ENCODE assay signal across 19 mouse cellular contexts in the genomic region with DNA sequence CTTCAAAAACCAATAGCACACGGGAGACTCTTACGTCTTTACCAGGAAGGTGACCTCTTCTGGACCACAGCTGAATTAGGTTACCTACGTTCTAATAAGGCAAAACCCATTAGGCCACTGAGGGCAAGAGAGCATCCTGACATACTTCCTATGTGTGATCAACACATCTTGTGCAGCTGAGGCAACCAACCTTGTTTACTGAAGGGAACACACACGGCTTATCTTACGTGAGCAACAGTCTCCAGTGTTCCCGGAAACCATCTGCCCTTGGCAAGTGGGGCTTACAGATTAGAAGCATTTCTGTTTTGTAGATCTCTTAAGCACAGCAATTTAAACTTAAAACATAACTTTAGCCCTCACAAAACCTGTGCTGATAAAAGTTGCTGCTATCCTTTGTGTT. TPM values are rescaled to one million over a fixed set of nuclear protein-coding genes. Genes with fewer than 3 reads are reported as not detected.
A peak's percentile ranks its signal among the peaks of the same experiment; 100 is the strongest.
DNase-seq lines count a peak whose midpoint lies in the region; ATAC-seq lines count a peak whose summit lies in the region.
"Had no signal": no experiment of that assay in that cellular context is flagged by ENCODE, and none has a peak within 500 bp of the region (broad histone marks: within the 10 kb centered on the region; RNA-seq: fewer than 3 reads in every experiment).

No protein-coding gene starts in this region.

- peak overlapping the region; percentile 19 for H3K4me2 ChIP-seq in liver, embryonic 12.5 days
- no peak overlapping the region for H3K4me2 ChIP-seq in hindbrain, embryonic 13.5 days
- H3K4me2 ChIP-seq: hindbrain, embryonic 14.5 days; limb, embryonic 15.5 days had no signal

- peaks cover 8% of the 10 kb centered on the region; the same call in 1 of the 2 replicates for H3K9me3 ChIP-seq in megakaryocyte, embryonic 14.5 days
- H3K9me3 ChIP-seq in liver, embryonic 12.5 days (replicated peaks): no peaks in the 10 kb centered on the region
- H3K9me3 ChIP-seq in hindbrain, embryonic 13.5 days: no peaks in the 10 kb centered on the region
- H3K9me3 ChIP-seq: limb, embryonic 15.5 days had no signal

- no peak for ATAC-seq in megakaryocyte, adult 5-6 weeks (ENCODE audit: poor library complexity, severe bottlenecking)
- ATAC-seq in liver, embryonic 12.5 days: peak; percentile 81
- ATAC-seq in megakaryocyte-erythroid progenitor cell, adult 5-6 weeks (replicated peaks; ENCODE audit: low FRiP score, low TSS enrichment, poor library complexity, severe bottlenecking): peak; percentile 62
- ATAC-seq in hindbrain, embryonic 13.5 days (ENCODE audit: low FRiP score): no peak
- ATAC-seq: forebrain, embryonic 14.5 days; lung, postnatal 0 days; Patski had no signal

- peak overlapping the region; percentile 92 for H3K27ac ChIP-seq in liver, embryonic 12.5 days
- no peak overlapping the region for H3K27ac ChIP-seq in hindbrain, embryonic 13.5 days
- H3K27ac ChIP-seq: hindbrain, embryonic 14.5 days; limb, embryonic 15.5 days had no signal

- H3K27me3 ChIP-seq in megakaryocyte, embryonic 14.5 days (replicated peaks): peaks cover 7% of the 10 kb centered on the region
- H3K27me3 ChIP-seq in liver, embryonic 12.5 days (replicated peaks): peaks cover 23% of the 10 kb centered on the region
- peaks cover 15% of the 10 kb centered on the region; the same call in 1 of the 2 replicates for H3K27me3 ChIP-seq in hindbrain, embryonic 13.5 days
- H3K27me3 ChIP-seq: Patski had no signal

- H3K4me3 ChIP-seq in megakaryocyte, embryonic 14.5 days (replicated peaks): peak overlapping the region; percentile 56
- H3K4me3 ChIP-seq in liver, embryonic 12.5 days: no peak overlapping the region
- no peak overlapping the region for H3K4me3 ChIP-seq in hindbrain, embryonic 13.5 days
- H3K4me3 ChIP-seq: limb, embryonic 15.5 days had no signal

- 60% methylated on average over 6 of the region's 6 CpGs for WGBS in liver, embryonic 12.5 days (ENCODE audit: insufficient replicate concordance)
- WGBS in hindbrain, embryonic 13.5 days: 96% methylated on average over 6 of the region's 6 CpGs

- peak; percentile 61 for DNase-seq in c-Kit-negative CD71-positive TER-119-positive erythroid progenitor cells, embryonic 14.5 days (ENCODE audit: low read depth, low spot score)
- DNase-seq in urinary bladder, postnatal 14 days (ENCODE audit: low spot score): no peak
- DNase-seq: adrenal gland, adult 8-10 months; cerebellum, adult 2 months; gastrocnemius, postnatal 14 days; kidney, adult 8-10 months; kidney, postnatal 36 days; retina, postnatal 1 day had no signal

- peaks cover 55% of the 10 kb centered on the region for H3K4me1 ChIP-seq in megakaryocyte, embryonic 14.5 days
- peaks cover 57% of the 10 kb centered on the region for H3K4me1 ChIP-seq in liver, embryonic 12.5 days
- peaks cover 32% of the 10 kb centered on the region for H3K4me1 ChIP-seq in hindbrain, embryonic 13.5 days (replicated peaks)

- peaks cover 31% of the 10 kb centered on the region for H3K36me3 ChIP-seq in megakaryocyte, embryonic 14.5 days (replicated peaks; ENCODE audit: low read length)
- peaks cover 21% of the 10 kb centered on the region for H3K36me3 ChIP-seq in liver, embryonic 12.5 days
- H3K36me3 ChIP-seq in hindbrain, embryonic 13.5 days: peaks cover 88% of the 10 kb centered on the region

- peak overlapping the region; percentile 40 for H3K9ac ChIP-seq in liver, embryonic 12.5 days
- H3K9ac ChIP-seq in hindbrain, embryonic 13.5 days: no peak overlapping the region
- H3K9ac ChIP-seq: hindbrain, embryonic 14.5 days; limb, embryonic 15.5 days had no signal

RNA-seq across cellular contexts. Expression of gene Gdf1, which starts 2.1 kb away (rescaled TPM):
- polyA plus RNA-seq in megakaryocyte, embryonic 14.5 days (2012; ENCODE audit: insufficient read depth, low replicate concordance): 0.26 TPM in 1 of 2 replicates, not detected in the other
- total RNA-seq in megakaryocyte, adult 5-6 weeks (2015): not detected in 2 replicates
- not detected in 2 replicates for total RNA-seq in megakaryocyte, adult 5-6 weeks (2017)
- polyA plus RNA-seq in liver, embryonic 12.5 days (2016; fragmentation: Nextera tagmentation; extraction: Ambion mirVana): 1.0 and 1.5 TPM in 2 replicates
- total RNA-seq in megakaryocyte-erythroid progenitor cell, adult 5-6 weeks (2014; fragmentation: Nextera tagmentation): not detected in 2 replicates
- total RNA-seq in megakaryocyte-erythroid progenitor cell, adult 5-6 weeks (2017): not detected in 2 replicates
- polyA plus RNA-seq in hindbrain, embryonic 13.5 days (2015; fragmentation: Nextera tagmentation; extraction: Ambion mirVana): 1.2 and 2.6 TPM in 2 replicates
- polyA plus RNA-seq: thymus, postnatal 0 days had no signal

RNA-seq across cellular contexts. Expression of gene Cers1, which starts 11.9 kb away (rescaled TPM):
- 0.55 and 1.8 TPM in 2 replicates for polyA plus RNA-seq in megakaryocyte, embryonic 14.5 days (2012; ENCODE audit: insufficient read depth, low replicate concordance)
- total RNA-seq in megakaryocyte, adult 5-6 weeks (2015): not detected in 2 replicates
- not detected in 2 replicates for total RNA-seq in megakaryocyte, adult 5-6 weeks (2017)
- polyA plus RNA-seq in liver, embryonic 12.5 days (2016; fragmentation: Nextera tagmentation; extraction: Ambion mirVana): 0.45 and 0.63 TPM in 2 replicates
- total RNA-seq in megakaryocyte-erythroid progenitor cell, adult 5-6 weeks (2014; fragmentation: Nextera tagmentation): not detected in 2 replicates
- not detected in 2 replicates for total RNA-seq in megakaryocyte-erythroid progenitor cell, adult 5-6 weeks (2017)
- 24.5 and 25.1 TPM in 2 replicates for polyA plus RNA-seq in hindbrain, embryonic 13.5 days (2015; fragmentation: Nextera tagmentation; extraction: Ambion mirVana)

RNA-seq across cellular contexts. Expression of gene Cope, which starts 25.2 kb away (rescaled TPM):
- 335 and 566 TPM in 2 replicates for polyA plus RNA-seq in megakaryocyte, embryonic 14.5 days (2012; ENCODE audit: insufficient read depth, low replicate concordance)
- 163 and 178 TPM in 2 replicates for total RNA-seq in megakaryocyte, adult 5-6 weeks (2015)
- 89.1 and 96.1 TPM in 2 replicates for total RNA-seq in megakaryocyte, adult 5-6 weeks (2017)
- polyA plus RNA-seq in liver, embryonic 12.5 days (2016; fragmentation: Nextera tagmentation; extraction: Ambion mirVana): 205 and 212 TPM in 2 replicates
- total RNA-seq in megakaryocyte-erythroid progenitor cell, adult 5-6 weeks (2014; fragmentation: Nextera tagmentation): 127 and 153 TPM in 2 replicates
- total RNA-seq in megakaryocyte-erythroid progenitor cell, adult 5-6 weeks (2017): 56.3 and 64.1 TPM in 2 replicates
- polyA plus RNA-seq in hindbrain, embryonic 13.5 days (2015; fragmentation: Nextera tagmentation; extraction: Ambion mirVana): 275 and 288 TPM in 2 replicates

RNA-seq across cellular contexts. Expression of gene Ddx49, which starts 25.2 kb away (rescaled TPM):
- polyA plus RNA-seq in megakaryocyte, embryonic 14.5 days (2012; ENCODE audit: insufficient read depth, low replicate concordance): 29.5 and 36.4 TPM in 2 replicates
- total RNA-seq in megakaryocyte, adult 5-6 weeks (2015): 17.9 and 19.9 TPM in 2 replicates
- total RNA-seq in megakaryocyte, adult 5-6 weeks (2017): 53.6 and 81.7 TPM in 2 replicates
- 37.0 and 40.0 TPM in 2 replicates for polyA plus RNA-seq in liver, embryonic 12.5 days (2016; fragmentation: Nextera tagmentation; extraction: Ambion mirVana)
- 50.3 and 54.2 TPM in 2 replicates for total RNA-seq in megakaryocyte-erythroid progenitor cell, adult 5-6 weeks (2014; fragmentation: Nextera tagmentation)
- 116 and 154 TPM in 2 replicates for total RNA-seq in megakaryocyte-erythroid progenitor cell, adult 5-6 weeks (2017)
- polyA plus RNA-seq in hindbrain, embryonic 13.5 days (2015; fragmentation: Nextera tagmentation; extraction: Ambion mirVana): 45.8 and 50.9 TPM in 2 replicates

RNA-seq across cellular contexts. Expression of gene Upf1, which starts 25.6 kb away (rescaled TPM):
- polyA plus RNA-seq in megakaryocyte, embryonic 14.5 days (2012; ENCODE audit: insufficient read depth, low replicate concordance): 75.0 and 100 TPM in 2 replicates
- total RNA-seq in megakaryocyte, adult 5-6 weeks (2015): 10.9 and 11.7 TPM in 2 replicates
- 24.4 and 30.7 TPM in 2 replicates for total RNA-seq in megakaryocyte, adult 5-6 weeks (2017)
- 30.4 and 30.5 TPM in 2 replicates for polyA plus RNA-seq in liver, embryonic 12.5 days (2016; fragmentation: Nextera tagmentation; extraction: Ambion mirVana)
- total RNA-seq in megakaryocyte-erythroid progenitor cell, adult 5-6 weeks (2014; fragmentation: Nextera tagmentation): 44.1 and 46.9 TPM in 2 replicates
- total RNA-seq in megakaryocyte-erythroid progenitor cell, adult 5-6 weeks (2017): 26.7 and 46.7 TPM in 2 replicates
- 14.4 and 15.9 TPM in 2 replicates for polyA plus RNA-seq in hindbrain, embryonic 13.5 days (2015; fragmentation: Nextera tagmentation; extraction: Ambion mirVana)

Comparison
In these comparisons a context has a peak if more than half of its experiments do, and no peak if none do; other contexts are left out.
1. ATAC-seq: peak in liver, embryonic 12.5 days (single experiment) and megakaryocyte-erythroid progenitor cell, adult 5-6 weeks (single experiment); none in megakaryocyte, adult 5-6 weeks (single experiment) and hindbrain, embryonic 13.5 days (single experiment).